Mouse (Mus musculus) thymus, postnatal 0 days (tissue): ENCODE data around the gene Sdk2. TPM values are rescaled to one million over a fixed set of nuclear protein-coding genes. Genes with fewer than 3 reads are reported as not detected.

Experiments used
- DNase-seq: peaks from one replicate; pipeline ENCODE4 v3.0.0-alpha.2; 2015; ENCODE audit warnings: low spot score
- polyA plus RNA-seq: library from polyadenylated mRNA; unstranded; fragments of >200 nt; fragmentation: Nextera tagmentation; extraction: Ambion mirVana; gene quantifications from 2 replicates; pipeline ENCODE4 v1.2.1, GENCODE M21; 2015

Gene Sdk2
- polyA plus RNA-seq, 1 experiment from 2014 or later, result 0.60 TPM

DNA sequence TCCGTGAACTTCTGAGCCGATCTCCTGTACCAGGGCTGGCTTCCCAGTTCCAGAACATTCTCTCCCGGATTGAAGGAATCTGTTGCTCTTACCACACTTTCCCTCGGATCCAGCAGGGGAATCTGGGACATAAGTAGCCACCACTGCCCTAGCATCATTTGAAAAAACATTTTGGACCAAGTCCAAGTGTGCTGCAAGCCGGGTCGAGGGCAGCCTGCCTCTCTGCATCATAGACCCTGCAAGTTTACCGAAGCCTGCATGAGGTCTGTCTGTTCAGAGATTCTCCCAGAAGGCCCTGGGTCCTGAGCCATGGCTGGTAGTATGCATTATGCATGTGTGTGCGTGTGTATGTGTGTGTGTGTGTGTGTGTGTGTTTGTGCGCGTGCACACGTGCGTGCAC is 271.0 kb downstream of the Sdk2 start:
- DNase-seq, result no peak

DNA sequence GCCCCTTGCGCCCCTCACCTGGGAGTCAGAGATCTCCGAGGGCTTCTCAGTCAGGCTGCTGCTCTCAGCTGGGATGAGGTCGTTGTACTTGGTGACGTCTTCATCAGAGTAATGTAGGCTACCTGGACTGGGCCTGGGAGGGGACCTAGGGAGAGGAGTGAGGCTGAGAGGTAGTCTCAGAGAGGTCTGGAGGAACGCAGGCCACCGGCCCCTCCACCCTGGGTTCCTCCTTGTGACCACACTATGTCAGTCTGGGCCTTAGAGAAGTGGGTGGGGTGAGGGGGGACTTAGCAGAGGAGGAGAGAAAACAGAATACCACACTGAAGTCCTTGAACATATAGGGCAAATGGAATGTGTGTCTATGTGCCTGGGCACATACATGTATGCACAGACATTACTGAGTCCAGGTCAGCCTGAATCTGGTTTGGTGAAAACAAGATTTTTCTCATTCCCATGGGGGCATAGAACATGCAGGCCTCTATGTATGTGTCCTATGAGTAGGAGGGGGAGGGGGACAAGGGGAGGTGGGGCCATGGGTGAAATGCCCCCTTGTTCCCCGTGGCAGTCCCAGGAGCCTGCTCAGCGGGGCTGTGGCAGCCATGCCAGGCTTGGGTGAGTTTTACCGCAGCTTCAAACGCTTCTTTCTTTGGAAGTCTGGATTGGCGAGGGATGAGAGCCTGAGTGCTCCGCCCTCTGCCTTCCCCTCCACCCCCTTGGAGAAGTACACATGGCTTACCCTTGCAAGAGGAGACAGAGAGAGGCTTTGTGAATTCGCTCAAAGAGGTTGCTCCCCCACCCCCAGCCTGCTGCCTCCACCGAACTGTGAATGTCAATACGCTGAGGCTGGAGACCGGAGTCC is 275.3 kb downstream of the Sdk2 start:
- no peak for DNase-seq

DNA sequence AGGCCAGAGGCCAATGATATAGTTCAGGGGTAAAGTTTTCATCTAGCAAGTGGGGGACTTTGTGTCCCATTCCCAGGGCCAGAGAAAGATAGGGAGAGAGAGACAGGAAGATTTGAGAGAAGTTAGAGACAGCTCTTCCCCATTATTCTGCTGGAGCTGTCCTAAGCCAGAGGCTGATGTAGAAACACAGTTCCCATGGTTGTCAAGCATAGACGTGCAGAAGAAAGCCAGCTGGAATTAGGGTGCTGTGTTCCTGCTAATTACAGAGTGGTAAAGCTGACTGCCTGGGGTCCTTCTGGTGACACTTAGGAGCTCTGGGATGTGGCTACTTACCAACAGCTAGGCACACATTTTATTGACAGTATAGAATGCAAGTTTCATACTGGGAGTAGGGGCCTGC is 277.7 kb downstream of the Sdk2 start:
- DNase-seq, result no peak

DNA sequence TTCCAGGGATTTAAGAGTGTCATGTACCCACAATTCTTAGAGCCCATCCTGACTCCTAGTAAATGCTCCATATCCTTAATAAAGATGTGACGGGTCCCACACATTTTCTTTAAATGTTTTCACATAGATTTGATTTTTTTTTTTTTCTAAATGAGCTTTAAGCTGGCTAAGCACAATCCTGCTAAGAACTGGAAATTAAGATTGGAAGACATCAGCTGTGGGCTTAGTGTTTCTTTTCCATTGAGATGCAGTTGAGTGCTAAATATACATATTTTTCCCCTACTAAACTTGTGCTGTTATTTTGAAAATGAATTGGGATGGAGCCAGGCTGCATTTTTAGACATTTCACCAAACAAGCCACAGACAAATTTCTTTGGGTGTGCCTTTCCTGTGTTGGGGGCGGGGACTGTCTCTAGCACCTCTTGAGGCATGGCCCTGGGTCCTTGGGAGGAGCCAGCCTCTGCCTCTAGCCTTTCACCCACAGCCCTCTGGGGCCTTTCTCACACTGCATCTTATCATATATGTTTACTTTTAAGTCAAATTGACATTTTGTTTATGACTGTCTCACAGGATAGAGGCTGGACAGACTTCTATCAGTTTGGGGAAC is 278.6 kb downstream of the Sdk2 start:
- peak; percentile 67 for DNase-seq

DNA sequence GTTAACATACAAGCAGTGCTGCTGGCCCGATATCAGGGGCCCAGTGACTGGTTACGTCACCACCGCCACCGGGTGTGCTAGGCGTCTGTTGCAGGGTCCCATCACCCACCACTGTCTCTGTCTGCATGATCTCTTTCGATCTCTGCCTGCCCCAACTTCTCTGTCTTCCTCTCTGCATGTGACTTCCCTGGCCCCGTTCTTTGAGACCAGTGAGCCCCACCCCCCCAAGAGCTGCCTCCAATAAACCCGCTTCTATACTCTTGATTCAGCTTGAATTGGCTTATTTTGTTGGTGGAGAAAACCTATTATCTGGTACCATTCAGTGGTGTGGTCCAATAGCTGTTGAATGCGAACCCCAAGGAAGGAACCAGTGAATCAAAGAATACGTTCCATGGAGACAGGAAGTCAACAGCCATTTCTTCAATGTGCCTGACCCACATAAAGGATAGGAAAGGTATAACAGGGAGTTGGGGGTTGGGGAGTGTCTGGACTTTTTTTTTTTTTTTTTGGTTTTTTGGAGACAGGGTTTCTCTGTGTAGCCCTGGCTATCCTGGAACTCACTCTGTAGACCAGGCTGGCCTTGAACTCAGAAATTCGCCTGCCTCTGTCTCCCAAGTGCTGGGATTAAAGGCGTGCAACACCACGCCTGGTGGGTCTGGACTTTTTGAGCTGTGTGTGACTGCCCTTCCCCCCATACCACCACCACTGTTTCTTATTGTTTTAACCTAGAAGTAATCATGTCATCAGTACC is 279.2 kb downstream of the Sdk2 start:
- peak; percentile 67 for DNase-seq

DNA sequence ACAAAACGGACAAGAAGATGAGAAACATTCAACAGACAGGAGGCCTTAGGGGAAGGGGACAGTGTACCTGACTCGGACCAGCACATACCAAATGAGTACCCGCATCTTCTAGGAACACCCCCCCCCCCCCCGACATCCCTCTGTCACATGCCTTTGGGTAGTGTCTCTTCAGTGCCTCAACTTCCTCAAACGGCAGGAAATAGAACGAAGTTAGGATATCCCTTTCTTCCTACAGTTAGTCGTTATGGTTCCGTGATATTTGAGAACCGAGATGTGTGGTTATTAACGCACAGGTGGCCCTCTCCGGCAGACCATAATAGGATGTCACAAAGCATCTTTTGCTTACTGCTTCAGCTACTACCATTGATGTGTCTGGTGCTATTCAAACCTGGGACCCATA is 279.8 kb downstream of the Sdk2 start:
- no peak for DNase-seq

DNA sequence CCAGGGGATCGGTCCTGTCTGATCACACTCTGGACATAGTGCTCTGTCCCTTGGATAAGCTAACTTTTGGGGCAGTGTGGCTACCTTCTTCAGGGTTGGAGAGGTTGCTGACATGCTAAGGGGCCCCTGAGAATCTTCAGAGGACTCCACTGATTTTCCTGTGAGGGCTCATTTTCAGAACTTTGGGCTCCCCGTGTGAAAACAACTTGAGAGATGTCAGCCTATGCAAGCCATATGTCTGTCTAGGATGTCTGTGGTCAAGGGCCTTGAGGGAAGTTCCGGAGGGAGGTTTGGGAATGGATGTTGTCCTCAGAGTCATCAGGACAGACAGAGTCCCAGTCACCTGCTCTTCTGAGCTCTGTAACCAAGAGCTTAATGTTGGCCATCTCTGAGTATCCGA is 280.5 kb downstream of the Sdk2 start:
- no peak for DNase-seq

DNA sequence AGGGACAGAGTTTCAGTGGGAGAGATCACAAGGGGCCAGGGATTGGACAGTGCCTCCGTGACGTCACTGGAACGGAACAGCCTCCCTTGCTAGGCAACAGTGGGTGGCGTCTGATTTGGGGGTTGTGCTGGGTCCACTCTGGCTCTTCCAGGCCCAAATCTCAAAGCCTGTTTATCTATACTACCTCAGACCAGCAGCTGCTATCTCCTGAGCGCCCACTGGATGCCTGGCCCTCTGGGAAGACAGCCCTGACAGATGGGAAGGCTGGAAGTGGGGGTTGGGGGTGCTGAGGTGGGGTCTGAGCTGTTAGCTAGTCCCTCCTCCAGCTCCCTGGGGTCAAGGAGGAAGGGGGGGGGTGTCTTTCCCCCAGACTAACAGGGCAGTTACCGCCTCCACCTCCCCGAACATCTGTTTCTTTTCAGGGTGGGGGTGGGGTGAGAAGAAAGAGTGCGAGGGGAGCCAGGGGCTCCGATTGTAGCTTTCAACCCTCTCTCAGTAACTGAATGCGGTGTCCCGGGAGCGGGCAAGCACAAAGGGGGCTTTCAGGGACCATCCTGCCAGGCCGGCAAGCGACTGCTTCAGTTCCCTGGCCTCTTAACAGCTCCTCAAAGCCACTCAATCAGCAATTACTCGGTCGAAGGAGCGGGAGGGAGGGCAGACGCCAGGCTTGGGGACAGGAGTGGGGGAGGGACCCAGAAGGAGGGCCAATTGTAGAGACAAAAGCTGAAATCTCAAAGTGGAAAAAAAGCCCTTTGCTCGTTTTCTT is 281.3 kb downstream of the Sdk2 start:
- peak; percentile 64 for DNase-seq

DNA sequence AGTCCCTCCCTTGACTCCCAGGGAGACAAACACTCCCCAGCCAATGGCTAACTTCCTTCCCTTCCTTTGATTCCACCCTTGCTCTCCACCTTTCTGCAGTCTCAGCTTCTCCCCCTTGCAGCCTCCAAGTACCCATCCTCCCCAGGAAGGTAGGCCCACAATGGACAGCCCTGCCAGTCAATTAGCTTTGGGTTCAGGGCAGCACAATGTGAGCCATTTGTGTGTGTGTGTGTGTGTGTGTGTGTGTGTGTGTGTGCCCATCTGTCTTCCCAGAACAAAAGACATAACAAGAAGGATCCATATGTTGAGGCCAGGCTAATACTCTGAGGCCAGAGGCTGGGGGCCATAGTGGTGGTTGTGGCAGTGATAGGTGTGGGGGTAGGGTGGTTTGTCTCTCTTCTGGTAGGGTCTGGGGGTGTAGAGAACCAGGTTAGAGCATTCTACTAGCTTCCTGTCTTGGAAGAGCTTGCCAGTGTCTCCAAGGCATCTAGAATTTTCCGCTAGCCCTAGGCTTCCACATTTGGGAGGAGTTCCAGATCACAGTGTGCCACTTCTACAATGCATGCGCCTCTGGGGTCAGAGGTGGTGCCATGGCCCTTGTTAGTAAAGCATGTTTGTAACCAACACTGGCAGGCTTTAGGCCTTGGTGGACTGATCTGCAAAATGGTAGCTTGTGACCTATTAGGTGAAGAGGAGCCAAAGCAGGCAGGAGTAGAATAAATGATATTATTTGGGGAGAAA is 282.0 kb downstream of the Sdk2 start:
- DNase-seq, result no peak

DNA sequence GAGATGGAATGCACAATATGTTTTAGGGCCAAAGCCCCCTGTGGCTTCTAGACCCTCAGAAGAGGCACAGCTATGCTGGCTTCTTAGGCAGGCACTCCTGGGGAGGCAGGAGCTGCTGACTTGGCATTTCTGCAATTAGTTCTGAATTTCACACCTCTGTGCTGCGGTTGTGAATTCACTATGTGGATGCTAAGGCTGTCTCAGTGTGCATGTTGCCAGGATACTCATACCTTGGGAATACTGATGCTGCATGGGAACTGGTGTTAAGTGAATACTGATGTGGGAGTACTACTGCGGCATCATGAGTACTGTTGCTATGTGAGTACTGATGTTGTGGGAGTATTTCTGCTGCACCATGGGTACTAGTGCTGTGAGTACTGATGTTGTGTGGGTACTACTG is 284.4 kb downstream of the Sdk2 start:
- DNase-seq, result no peak

DNA sequence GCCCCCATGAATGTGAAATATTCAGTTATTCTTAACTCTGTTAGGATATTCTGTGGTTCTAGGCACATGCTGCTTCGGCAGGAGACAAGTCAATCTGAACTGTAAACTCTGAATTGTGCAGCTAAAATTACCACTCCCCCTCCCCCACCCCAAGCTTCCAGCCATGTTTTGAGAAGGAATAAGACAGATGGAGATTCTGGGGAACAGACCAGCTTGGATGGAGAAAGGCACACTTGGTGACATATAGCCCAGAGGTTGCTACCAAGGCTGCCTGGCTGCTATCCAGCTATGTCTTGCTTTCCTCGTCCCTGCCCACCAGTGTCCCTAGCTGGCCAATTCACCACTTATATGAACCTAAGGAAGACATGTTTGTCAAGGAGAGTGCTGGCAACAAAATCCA is 284.8 kb downstream of the Sdk2 start:
- DNase-seq, result no peak

DNA sequence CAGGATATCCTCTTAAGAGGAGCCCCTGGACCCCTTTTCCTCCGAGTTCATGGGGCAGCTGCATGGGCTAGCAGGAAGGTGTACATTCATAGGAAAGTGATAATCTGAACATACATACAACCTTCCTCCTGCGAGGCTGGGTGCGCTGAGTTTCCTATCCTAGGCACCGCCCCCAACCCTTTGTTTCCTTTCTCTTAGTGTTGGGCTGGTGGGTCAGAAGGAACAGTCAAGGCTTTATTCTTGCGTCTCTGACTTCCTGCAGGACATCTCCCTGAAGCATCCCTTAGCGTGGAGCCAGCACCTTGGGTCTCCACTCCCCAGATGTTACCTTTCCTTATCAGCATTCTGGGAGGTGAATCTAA is 287.2 kb downstream of the Sdk2 start:
- DNase-seq, result peak; percentile 37

DNA sequence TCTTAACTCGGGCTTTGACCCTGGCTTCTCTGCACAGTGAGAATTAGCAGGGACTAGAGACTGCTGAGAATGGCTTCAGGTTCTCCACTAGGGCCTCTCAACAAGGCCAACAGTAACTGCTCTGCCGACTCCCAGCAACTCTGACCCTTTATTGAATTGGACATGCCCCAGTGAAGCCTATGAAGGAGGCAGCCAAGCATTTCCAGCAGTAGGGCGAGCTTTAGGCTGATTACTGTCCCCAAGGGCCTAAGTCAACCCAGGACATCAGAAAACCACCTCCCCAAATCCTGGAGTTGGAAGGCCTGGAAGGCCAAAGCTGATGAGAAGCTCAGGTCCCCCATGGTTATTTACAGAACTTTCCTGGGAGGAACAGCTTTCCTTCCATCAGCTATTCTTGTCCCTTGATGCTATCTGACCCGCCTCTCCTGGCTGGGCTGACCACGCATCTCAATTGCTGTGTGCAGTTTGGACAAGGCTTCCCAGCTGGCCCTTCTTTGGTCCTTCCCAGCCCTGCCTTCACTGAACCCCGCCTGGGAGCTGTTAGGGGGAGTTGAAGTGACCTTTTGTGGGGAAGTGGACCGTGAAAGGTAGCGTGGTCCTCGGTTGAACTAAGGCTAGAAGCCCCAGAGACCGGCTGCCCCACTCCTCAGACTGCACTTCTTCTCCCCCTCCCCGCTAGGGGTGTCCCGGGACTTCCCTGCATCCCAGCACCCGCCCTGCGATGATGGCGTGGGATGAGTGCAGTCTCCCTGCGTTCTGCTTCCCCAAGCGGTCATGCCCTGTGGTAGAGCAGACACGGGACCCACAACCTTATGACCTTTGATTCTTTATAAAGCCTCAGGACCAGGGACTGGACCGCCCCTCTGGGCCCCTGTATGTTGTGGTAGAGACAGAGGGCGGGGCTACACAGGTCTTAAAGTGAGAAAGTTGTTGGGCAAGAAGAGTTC is 287.8 kb downstream of the Sdk2 start:
- DNase-seq, result no peak

DNA sequence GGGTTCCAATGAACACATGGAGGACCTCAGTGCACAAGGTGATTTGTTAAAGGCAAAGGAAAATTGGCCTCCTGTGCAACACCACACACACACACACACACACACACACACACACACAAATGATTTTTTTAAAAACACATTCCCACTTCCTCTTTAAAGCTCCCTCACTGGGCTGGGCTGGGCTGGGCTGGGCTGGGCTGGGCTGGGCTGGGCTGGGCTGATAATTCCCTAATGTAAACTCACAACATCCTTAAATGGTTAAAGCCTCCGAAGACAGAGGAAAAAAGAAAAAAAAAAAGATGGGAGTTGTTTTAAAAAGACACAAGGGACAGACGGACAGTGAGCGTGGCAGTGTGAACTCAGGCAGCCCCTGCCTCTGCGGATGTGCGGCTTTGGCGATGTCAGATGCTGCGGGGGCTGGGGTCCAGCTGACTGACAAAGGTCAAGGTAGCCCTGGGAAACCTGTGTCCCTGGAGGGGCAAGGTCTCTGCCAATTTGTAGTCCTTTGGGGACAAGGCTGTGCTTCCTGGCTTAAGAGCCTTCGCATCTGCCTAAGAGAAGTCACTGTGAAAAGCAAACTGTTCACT is 288.9 kb downstream of the Sdk2 start:
- no peak for DNase-seq

DNA sequence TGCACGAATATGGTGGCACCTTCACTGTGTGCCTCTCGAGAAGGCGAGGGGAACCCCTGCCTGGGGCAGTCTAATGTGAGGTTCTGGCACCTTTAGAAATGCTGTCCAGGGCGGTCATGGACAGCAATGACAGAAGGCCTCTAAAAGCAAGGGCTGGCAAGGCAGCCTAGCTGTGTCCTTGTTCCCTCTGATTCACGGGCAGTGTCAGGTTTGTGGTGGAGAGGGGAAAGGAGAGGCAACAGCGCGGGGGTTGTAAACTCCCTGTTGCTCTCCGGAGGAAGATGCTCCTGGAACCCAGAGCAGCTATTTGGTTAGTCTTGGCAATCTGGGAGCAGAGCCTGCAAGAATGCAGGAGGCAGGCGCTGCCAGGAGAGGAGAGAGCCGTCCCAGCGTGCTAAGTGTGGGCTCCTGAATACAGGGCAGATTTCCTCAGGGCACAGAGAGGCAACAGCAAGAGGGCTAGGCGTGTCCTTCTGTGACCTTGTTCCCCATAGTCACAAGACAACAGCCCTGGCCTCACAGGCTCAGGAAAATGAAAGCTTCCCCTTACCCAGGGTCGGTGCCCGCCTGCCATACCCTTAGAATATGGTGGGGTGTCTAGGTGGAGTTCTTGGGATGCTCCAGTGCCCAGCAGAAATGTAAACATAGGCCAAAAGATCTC is 289.9 kb downstream of the Sdk2 start:
- DNase-seq, result no peak

DNA sequence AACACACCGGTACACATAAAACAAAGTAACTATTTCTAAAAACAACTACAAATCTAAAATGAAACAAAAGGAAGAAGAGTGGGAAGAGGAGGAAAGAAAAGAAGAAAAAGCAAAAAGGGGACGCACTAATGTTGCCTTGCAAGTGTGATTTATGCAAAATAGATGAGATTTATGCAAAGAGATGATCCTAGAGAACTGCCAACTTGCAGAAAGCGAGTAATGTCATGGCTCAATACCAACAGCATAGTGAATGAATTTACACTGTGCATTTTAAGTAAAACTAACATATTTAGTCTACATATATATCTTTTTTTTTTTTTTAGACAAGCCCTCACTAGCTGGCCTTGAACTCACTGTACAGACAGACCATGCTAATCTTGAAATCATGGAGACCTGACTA is 292.1 kb downstream of the Sdk2 start:
- DNase-seq, result no peak

DNA sequence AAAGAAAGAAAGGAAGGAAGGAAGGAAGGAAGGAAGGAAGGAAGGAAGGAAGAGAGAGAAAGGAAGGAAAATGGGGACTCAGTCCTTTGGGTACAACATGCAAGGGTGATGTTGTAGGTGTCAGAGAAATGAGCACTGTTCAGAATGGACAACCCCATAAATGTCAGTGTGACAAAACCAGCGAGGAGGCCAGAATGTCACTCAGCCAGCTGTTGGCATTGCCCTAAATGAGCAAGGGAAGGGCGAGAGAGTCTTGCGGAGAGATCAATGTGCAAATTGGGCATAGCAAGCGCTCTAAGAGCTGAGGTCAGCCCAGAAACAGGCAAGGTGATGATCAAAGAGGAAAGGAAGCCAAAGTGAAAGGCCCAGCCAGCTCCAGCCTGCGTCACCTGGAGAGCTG is 293.7 kb downstream of the Sdk2 start:
- DNase-seq, result no peak

DNA sequence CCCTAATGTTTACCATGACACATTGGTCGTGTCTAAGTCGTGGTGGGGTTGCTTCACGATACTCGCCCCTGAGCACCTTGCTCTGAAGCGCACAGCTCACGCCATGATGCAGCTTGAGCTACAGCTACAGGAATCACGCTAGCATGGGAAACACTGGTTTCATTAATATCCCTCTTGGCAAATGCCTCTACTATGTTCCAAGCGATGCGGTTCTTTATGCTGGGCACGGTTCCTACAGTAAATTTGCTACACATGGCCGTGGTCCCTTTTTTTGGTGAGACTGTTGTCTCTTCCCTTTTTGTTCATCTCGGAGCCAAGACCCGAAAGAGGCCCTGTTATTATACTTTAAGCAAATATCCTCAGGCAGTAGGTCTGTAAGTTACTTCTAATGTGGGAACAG is 295.7 kb downstream of the Sdk2 start:
- no peak for DNase-seq

DNA sequence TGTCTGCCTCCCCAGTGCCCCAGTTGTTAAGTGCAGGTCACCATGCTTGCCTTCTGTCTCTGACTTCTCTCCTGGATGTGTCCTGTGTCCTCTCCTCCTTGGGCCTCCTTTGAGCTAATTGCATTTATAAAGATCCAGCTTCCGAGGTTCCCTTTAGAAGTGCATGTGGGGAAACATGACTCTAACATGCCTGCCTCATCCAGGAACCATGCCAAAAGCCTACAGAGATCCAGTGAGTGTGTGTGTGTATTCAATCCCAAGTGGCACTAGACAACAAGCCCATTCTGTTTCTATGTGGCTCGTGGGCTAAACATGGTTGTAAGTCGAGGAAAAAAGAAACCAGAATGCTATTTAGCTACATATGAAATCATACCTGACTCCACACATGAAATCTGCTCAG is 298.5 kb downstream of the Sdk2 start:
- DNase-seq, result no peak
